Comparison of ENCODE assay signal across 12 mouse cellular contexts in the genomic region with DNA sequence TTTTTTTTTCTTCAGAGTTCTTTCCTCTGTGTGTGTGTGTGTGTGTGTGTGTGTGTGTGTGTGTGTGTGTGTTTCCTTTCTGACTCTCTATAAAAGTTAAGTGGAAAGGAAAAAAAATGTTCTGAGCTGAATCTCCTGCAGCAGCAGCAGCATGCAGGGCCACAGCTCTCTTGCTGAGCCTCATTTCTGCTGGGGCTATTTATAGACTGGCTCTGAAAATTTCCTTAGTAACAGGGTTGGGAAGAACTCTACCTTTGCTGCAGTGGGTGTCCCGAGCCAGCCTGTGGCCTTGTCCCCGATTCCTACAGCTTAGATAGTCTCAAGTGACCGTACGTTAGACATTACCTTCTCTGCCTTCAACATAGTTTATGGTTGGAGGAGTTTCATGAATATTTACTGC.
DNase-seq lines count a peak whose midpoint lies in the region; ATAC-seq and TF ChIP-seq lines count a peak whose summit lies in the region.
"Had no signal": no experiment of that assay in that cellular context is flagged by ENCODE, and none has a peak within 500 bp of the region (broad histone marks: within the 10 kb centered on the region; RNA-seq: fewer than 3 reads in every experiment).

No protein-coding gene starts in this region.

- peak; percentile 75 for ATAC-seq in frontal cortex, adult (ENCODE audit: low TSS enrichment)
- ATAC-seq: CD4-positive, CD25-positive, alpha-beta regulatory T cell, adult 4 months had no signal

- peak overlapping the region; percentile 59; the same call in 1 of the 2 replicates for H3K27ac ChIP-seq in layer of hippocampus, adult 2 months

- no peak overlapping the region for H3K4me3 ChIP-seq in layer of hippocampus, adult 2 months

- DNase-seq in frontal cortex, postnatal 14 days (ENCODE audit: low spot score in 2 of 2) = no peak
- peak; percentile 12 to 14 for DNase-seq in layer of hippocampus, adult 2 months (ENCODE audit: low spot score in 2 of 2)
- DNase-seq in layer of hippocampus, adult 9-10 months (ENCODE audit: low spot score) = no peak
- DNase-seq in cerebellum, adult 11-12 months = peak; percentile 53
- peak; percentile 18 to 29 for DNase-seq in left cerebral cortex, adult 9 months (ENCODE audit: low spot score in 2 of 2)
- DNase-seq in gastrocnemius, adult 8-10 months (ENCODE audit: low spot score in 2 of 2) = no peak
- no peak for DNase-seq in embryo, embryonic 10 days (ENCODE audit: low spot score)
- DNase-seq: kidney, postnatal 10 days; lung, postnatal 10 days; retina, postnatal 1 day had no signal

- TF ChIP-seq CTCF in layer of hippocampus, adult 2 months (conservative IDR thresholded peaks at IDR 0.05) = no peak

Comparison
In these comparisons a context has a peak if more than half of its experiments do, and no peak if none do; other contexts are left out.
1. DNase-seq: peak in layer of hippocampus, adult 2 months (2 of 2), cerebellum, adult 11-12 months (single experiment) and left cerebral cortex, adult 9 months (2 of 2); none in frontal cortex, postnatal 14 days (0 of 2), layer of hippocampus, adult 9-10 months (single experiment), gastrocnemius, adult 8-10 months (0 of 2) and embryo, embryonic 10 days (single experiment).